Mouse (Mus musculus) liver, embryonic 11.5 days (tissue): ENCODE data around the gene Yeats4. TPM values are rescaled to one million over a fixed set of nuclear protein-coding genes. Genes with fewer than 3 reads are reported as not detected.

Source experiments
- ATAC-seq: fragments of 200-750 bp; cut with Nextera tagmentation; replicated peaks from 2 replicates; pipeline ENCODE4 v1.8.0; 2017; ENCODE audit warnings: moderate number of reproducible peaks, mild to moderate bottlenecking, moderate TSS enrichment, moderate library complexity; ENCODE audit not compliant: low FRiP score
- DNase-seq: peaks from one replicate; pipeline ENCODE4 v3.0.0-alpha.2; 2017; ENCODE audit warnings: low spot score
- H3K27ac ChIP-seq: fragments of 300-500 bp; sonication (generic); 2 replicates; pipeline ENCODE4 v1.5.1; 2014; ENCODE audit warnings: mild to moderate bottlenecking, low read depth, low read length, control low read depth
- H3K27me3 ChIP-seq: fragments of 300-500 bp; sonication (generic); replicated peaks from 2 replicates; pipeline ENCODE4 v1.6.1; 2014; ENCODE audit warnings: low read length, mixed read lengths; ENCODE audit not compliant: control insufficient read depth, insufficient read depth
- H3K36me3 ChIP-seq: fragments of 300-500 bp; sonication (generic); 2 replicates; pipeline ENCODE4 v1.6.1; 2014; ENCODE audit warnings: mild to moderate bottlenecking, low read length, moderate library complexity, mixed read lengths; ENCODE audit not compliant: control insufficient read depth, insufficient read depth
- H3K4me1 ChIP-seq: fragments of 300-500 bp; sonication (generic); replicated peaks from 2 replicates; pipeline ENCODE4 v1.6.1; 2014; ENCODE audit warnings: low read length, mixed read lengths; ENCODE audit not compliant: control insufficient read depth, insufficient read depth
- H3K4me2 ChIP-seq: fragments of 300-500 bp; sonication (generic); 2 replicates; pipeline ENCODE4 v1.6.1; 2014; ENCODE audit warnings: mild to moderate bottlenecking, control low read depth, moderate library complexity
- H3K4me3 ChIP-seq: fragments of 300-500 bp; sonication (generic); 2 replicates; pipeline ENCODE4 v1.5.1; 2014; ENCODE audit warnings: low read depth, low read length, control low read depth
- H3K9ac ChIP-seq: fragments of 300-500 bp; sonication (generic); 2 replicates; pipeline ENCODE4 v1.6.1; 2014; ENCODE audit warnings: low read depth, low read length, control low read depth
- H3K9me3 ChIP-seq: fragments of 300-500 bp; sonication (generic); 2 replicates; pipeline ENCODE4 v1.6.1; 2016; ENCODE audit warnings: low read length, inconsistent platforms, mixed read lengths; ENCODE audit not compliant: control insufficient read depth
- WGBS: fragments of 180-500 bp; shearing (Covaris S2); extraction: QIAGEN DNeasy Blood & Tissue Kit; methylation state at CpG from one replicate; pipeline ENCODE4 v1.1.7; 2014; 5-methylcytosine and 5-hydroxymethylcytosine counted together
- polyA plus RNA-seq: library from polyadenylated mRNA; unstranded; fragments of >200 nt; fragmentation: Nextera tagmentation; extraction: Ambion mirVana; gene quantifications from 2 replicates; pipeline ENCODE4 v1.2.1, GENCODE M21; 2014

The Yeats4 gene
- polyA plus RNA-seq, result 83.2 and 85.4 TPM in 2 replicates

- ATAC-seq (peak; percentile 95), DNase-seq (peak; percentile 99)
- Histone ChIP-seq H3K27ac (peak within 1 kb of the TSS; percentile 94), H3K4me3 (peak within 1 kb of the TSS; percentile 67), H3K27me3 (no peaks in the 10 kb centered on the region), H3K36me3 (peaks cover 24% of the 10 kb centered on the region; the same call in 1 of the 2 replicates), H3K4me1 (peaks cover 12% of the 10 kb centered on the region), H3K4me2 (peak within 1 kb of the TSS; percentile 74), H3K9me3 (no peaks in the 10 kb centered on the region), H3K9ac (peak within 1 kb of the TSS; percentile 95)
- WGBS, result under 1% methylated on average over 62 of the region's 63 CpGs
These were observed at the start of gene Yeats4 for GRCm38 (mm10) chr10:117224102-117224990. Yeats4 (minus strand) TSS chr10:117224507.

GRCm38 (mm10) chr10:117272023-117272422, 47.7 kb upstream of the Yeats4 start:
- ATAC-seq (no peak), DNase-seq (peak; percentile 3)
- H3K27ac ChIP-seq, result no peak overlapping the region

GRCm38 (mm10) chr10:117259870-117260269, 35.6 kb upstream of the Yeats4 start:
- no peaks in the 10 kb centered on the region for H3K36me3 ChIP-seq
- ATAC-seq, result no peak
- no peaks in the 10 kb centered on the region for H3K9me3 ChIP-seq
- no peak overlapping the region for H3K4me2 ChIP-seq
- DNase-seq, result no peak
- no peaks in the 10 kb centered on the region for H3K4me1 ChIP-seq
- H3K27me3 ChIP-seq, result no peaks in the 10 kb centered on the region
- no peak overlapping the region for H3K9ac ChIP-seq
- H3K4me3 ChIP-seq, result no peak overlapping the region
- no peak overlapping the region for H3K27ac ChIP-seq

More at GRCm38 (mm10) chr10:117272023-117272422, 47.7 kb upstream of the Yeats4 start:
- no peaks in the 10 kb centered on the region for H3K27me3 ChIP-seq
- H3K4me1 ChIP-seq, result no peaks in the 10 kb centered on the region
- no peaks in the 10 kb centered on the region for H3K36me3 ChIP-seq
- H3K4me2 ChIP-seq, result no peak overlapping the region
- H3K9me3 ChIP-seq, result no peaks in the 10 kb centered on the region
- H3K4me3 ChIP-seq, result no peak overlapping the region
- H3K9ac ChIP-seq, result no peak overlapping the region

DNA sequence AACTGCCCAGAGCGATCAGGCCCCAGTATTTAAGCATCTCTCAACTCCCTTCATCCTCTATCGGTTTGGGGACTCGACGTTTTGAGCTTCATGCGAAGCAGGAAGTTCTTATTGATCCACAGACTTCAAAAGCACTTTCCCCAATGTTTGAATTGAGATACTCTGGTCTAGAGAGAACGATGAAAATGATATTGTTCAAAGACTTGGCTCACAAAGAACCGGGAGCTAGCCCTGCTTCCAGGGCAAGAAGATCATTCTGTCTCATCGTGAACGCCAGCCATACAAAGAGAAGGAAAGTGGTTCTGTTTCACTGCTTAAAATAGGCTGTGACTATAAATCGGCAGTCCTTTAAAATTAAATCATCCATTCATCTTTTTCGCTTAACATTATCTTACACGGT, 14.3 kb upstream of the Yeats4 start, which contains the start of gene 9530003J23Rik:
Gene 9530003J23Rik (minus strand): TSS at position 101 of the 400 bp plus-strand sequence.
- H3K4me2 ChIP-seq, result no peak within 1 kb of the TSS
- DNase-seq (no peak), ATAC-seq (no peak)
- H3K9ac ChIP-seq, result no peak within 1 kb of the TSS
- no peaks in the 10 kb centered on the region for H3K9me3 ChIP-seq
- H3K27me3 ChIP-seq, result no peaks in the 10 kb centered on the region
- no peaks in the 10 kb centered on the region for H3K36me3 ChIP-seq
- H3K4me1 ChIP-seq, result no peaks in the 10 kb centered on the region
- 76% methylated on average over 12 of the region's 12 CpGs for WGBS
- no peak within 1 kb of the TSS for H3K4me3 ChIP-seq
- H3K27ac ChIP-seq, result no peak within 1 kb of the TSS

- H3K9ac ChIP-seq, result no peak overlapping the region
- H3K27ac ChIP-seq, result no peak overlapping the region
- H3K4me1 ChIP-seq, result no peaks in the 10 kb centered on the region
- no peak overlapping the region for H3K4me3 ChIP-seq
- no peaks in the 10 kb centered on the region for H3K27me3 ChIP-seq
- H3K9me3 ChIP-seq, result no peaks in the 10 kb centered on the region
- H3K4me2 ChIP-seq, result no peak overlapping the region
- DNase-seq, result no peak
- WGBS, result 56% methylated on average over 11 of the region's 11 CpGs
- H3K36me3 ChIP-seq, result no peaks in the 10 kb centered on the region
- ATAC-seq, result no peak
These were observed 11.6 kb upstream of the Yeats4 start for GRCm38 (mm10) chr10:117235866-117236265.

DNA sequence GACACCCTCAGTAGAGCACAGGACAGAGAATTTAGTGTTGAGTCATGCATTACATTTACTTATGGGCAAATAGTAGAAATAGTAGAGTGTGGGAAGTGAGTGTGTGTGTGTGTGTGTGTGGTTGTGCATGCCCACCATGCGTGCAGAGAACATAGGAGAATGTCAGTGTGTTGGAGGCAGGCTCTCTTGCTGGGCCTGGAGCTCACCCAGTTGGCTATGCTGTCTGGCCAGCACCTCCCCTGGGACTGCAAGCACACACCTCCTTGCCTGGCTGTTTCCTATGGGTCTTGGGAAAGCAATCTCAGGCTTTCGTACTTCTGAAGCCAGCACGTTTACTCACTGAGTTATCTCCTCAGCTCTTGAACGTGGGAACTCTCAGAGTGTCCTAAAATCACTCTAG, 10.5 kb upstream of the Yeats4 start:
- Histone ChIP-seq H3K36me3 (no peaks in the 10 kb centered on the region), H3K9me3 (no peaks in the 10 kb centered on the region), H3K4me3 (no peak overlapping the region), H3K4me1 (no peaks in the 10 kb centered on the region), H3K27ac (no peak overlapping the region), H3K4me2 (no peak overlapping the region), H3K27me3 (no peaks in the 10 kb centered on the region), H3K9ac (no peak overlapping the region)
- DNase-seq (no peak), ATAC-seq (no peak)
- 62% methylated on average over 4 of the region's 4 CpGs for WGBS

DNA sequence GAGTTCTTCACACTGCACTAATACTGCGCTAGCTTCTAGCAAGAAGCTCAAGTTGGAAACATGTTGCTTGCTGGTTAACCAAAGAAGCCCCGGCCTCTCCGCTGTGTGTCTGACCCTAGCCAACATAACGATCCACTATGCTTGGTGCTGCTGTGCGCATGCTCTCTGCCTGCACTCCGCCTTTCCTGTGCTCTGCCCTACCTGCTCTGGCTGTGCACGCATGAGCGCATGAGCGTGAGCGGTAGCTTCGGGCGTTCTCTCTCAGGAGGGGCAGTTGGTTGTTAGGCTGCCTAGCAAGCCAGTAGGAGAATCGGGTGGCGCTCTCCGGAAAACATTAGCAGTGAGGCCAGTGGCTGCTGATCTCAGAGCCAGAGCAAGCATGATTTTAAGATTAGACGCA, 5.5 kb upstream of the Yeats4 start:
- no peak overlapping the region for H3K27ac ChIP-seq
- peak; percentile 51; the same call in 1 of the 2 replicates for ATAC-seq
- no peaks in the 10 kb centered on the region for H3K36me3 ChIP-seq

GRCm38 (mm10) chr10:117226002-117226401, 1.7 kb upstream of the Yeats4 start:
- 57% methylated on average over 3 of the region's 3 CpGs for WGBS
- Histone ChIP-seq H3K9me3 (no peaks in the 10 kb centered on the region), H3K4me2 (no peak overlapping the region), H3K4me3 (no peak overlapping the region), H3K36me3 (peaks cover 10% of the 10 kb centered on the region; the same call in 1 of the 2 replicates), H3K27me3 (no peaks in the 10 kb centered on the region), H3K4me1 (peaks cover 12% of the 10 kb centered on the region), H3K9ac (no peak overlapping the region), H3K27ac (no peak overlapping the region)
- DNase-seq, result no peak
- ATAC-seq, result no peak

More for the DNA sequence above, 5.5 kb upstream of the Yeats4 start:
- no peak overlapping the region for H3K9ac ChIP-seq
- DNase-seq, result no peak
- WGBS, result 71% methylated on average over 16 of the region's 16 CpGs
- no peaks in the 10 kb centered on the region for H3K9me3 ChIP-seq
- H3K4me1 ChIP-seq, result peaks cover 2% of the 10 kb centered on the region
- H3K27me3 ChIP-seq, result no peaks in the 10 kb centered on the region
- H3K4me3 ChIP-seq, result no peak overlapping the region
- H3K4me2 ChIP-seq, result no peak overlapping the region
